Mouse (Mus musculus) lung, adult 2 months (tissue): ENCODE measurements around the gene Gm29666. TPM values are rescaled to one million over a fixed set of nuclear protein-coding genes. Genes with fewer than 3 reads are reported as not detected.

Experiments
- DNase-seq: peaks from one replicate; pipeline ENCODE4 v3.0.0; 2022
- H3K4me1 ChIP-seq: fragments of 200-500 bp; 2 replicates; pipeline ENCODE4 v1.6.1; 2011; ENCODE audit warnings: low read length; ENCODE audit not compliant: control insufficient read depth, insufficient read depth
- H3K4me3 ChIP-seq: fragments of 200-500 bp; replicated peaks from 2 replicates; pipeline ENCODE3; 2011; ENCODE audit warnings: low read depth, mild to moderate bottlenecking, control low read depth, low read length; ENCODE audit errors: extremely low read depth
- CTCF ChIP-seq: fragments of 200-500 bp; IDR thresholded peaks from 2 replicates; pipeline ENCODE4 v1.5.1; 2011; ENCODE audit warnings: mild to moderate bottlenecking, low read length, control low read depth; ENCODE audit not compliant: insufficient read depth
- POLR2A ChIP-seq: fragments of 200-500 bp; IDR thresholded peaks from 2 replicates; pipeline ENCODE4 v1.6.1; 2011; ENCODE audit warnings: low read depth, mild to moderate bottlenecking, control low read depth, low read length, borderline replicate concordance; ENCODE audit errors: extremely low read depth
- WGBS: fragments of 180-500 bp; shearing (Covaris S2); methylation state at CpG from one replicate; pipeline ENCODE4 v1.1.7; 2018; 5-methylcytosine and 5-hydroxymethylcytosine counted together
- polyA plus RNA-seq: library from polyadenylated mRNA; depleted of rRNA; stranded (reverse); fragments of >200 nt; gene quantifications from 2 replicates; pipeline ENCODE4 v1.2.3, GENCODE M21; 2012; rRNA removed

The Gm29666 gene
- polyA plus RNA-seq, 1 experiment, result 0.20 TPM

DNA sequence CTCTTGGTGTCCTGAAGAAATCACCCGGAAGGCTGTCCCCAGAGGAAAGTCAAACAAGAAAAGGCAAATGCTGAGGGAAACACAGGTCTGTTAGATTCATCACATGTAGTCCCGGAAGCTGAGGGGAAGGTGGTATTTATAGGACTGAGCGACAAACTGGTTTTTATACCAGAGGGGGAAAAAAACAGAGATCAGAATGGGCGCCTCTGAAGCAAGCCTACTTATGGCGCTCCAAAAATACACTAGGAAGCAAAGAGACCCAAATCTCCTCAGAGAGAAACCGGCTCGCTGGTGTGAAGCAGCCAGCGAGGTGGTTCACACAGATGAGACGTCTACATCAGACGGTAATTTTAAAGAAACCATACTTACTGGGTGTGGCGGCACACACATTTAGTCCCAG is 46.8 kb downstream of the Gm29666 start:
- DNase-seq, result no peak
- 76% methylated on average over 11 of the region's 11 CpGs for WGBS
- no peaks in the 10 kb centered on the region for H3K4me1 ChIP-seq
- no peak overlapping the region for H3K4me3 ChIP-seq
- TF ChIP-seq CTCF (no peak), POLR2A (no peak)

- no peak for DNase-seq
- TF ChIP-seq CTCF, result no peak
- TF ChIP-seq POLR2A, result no peak
- WGBS, result 77% methylated on average over 3 of the region's 3 CpGs
- Histone ChIP-seq H3K4me3 (no peak overlapping the region), H3K4me1 (no peaks in the 10 kb centered on the region)
These were observed 48.0 kb downstream of the Gm29666 start for GRCm38 (mm10) chr15:84871802-84872201.

DNA sequence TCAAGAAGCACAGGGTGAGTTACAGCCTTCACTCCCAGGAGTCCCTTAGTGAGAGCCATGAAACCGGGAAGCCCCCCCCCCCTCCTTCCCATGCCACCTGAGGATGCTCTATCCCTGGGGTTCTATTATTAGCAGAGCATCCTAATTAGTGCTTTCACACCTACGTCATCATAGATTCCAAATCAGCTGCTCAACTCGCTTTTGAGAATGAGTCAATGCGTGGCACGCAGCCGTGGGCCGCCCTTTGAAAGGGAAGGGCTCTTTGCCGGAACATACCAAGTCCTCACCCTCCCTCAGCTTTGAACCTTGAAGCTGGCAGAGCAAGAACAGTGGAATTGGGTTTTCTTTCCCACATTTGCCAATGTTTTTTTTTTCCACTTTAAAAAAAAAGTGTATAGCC is 57.9 kb downstream of the Gm29666 start:
- no peak overlapping the region for H3K4me3 ChIP-seq
- no peaks in the 10 kb centered on the region for H3K4me1 ChIP-seq
- DNase-seq, result no peak
- WGBS, result 86% methylated on average over 8 of the region's 8 CpGs
- TF ChIP-seq POLR2A (no peak), CTCF (no peak)

Other genes starting within 250 kb of the Gm29666 start
- gene Arhgap8, start 200.0 kb downstream of the Gm29666 start, polyA plus RNA-seq, result 20.3 and 22.1 TPM in 2 replicates
- 2.2 and 2.6 TPM in 2 replicates for gene Phf21b, start 64.0 kb downstream of the Gm29666 start, polyA plus RNA-seq
- 5.6 and 6.8 TPM in 2 replicates for gene Nup50, start 3.4 kb upstream of the Gm29666 start, polyA plus RNA-seq
- gene 5031439G07Rik, start 68.5 kb upstream of the Gm29666 start, polyA plus RNA-seq, result 17.1 and 23.2 TPM in 2 replicates
- gene Upk3a, start 97.1 kb upstream of the Gm29666 start, polyA plus RNA-seq, result 2.0 and 3.0 TPM in 2 replicates
- gene Fam118a, start 108.9 kb upstream of the Gm29666 start, polyA plus RNA-seq, result 6.7 and 7.0 TPM in 2 replicates
- gene Smc1b, start 211.9 kb upstream of the Gm29666 start, polyA plus RNA-seq, result not detected in 2 replicates
- gene Ribc2, start 212.0 kb upstream of the Gm29666 start, polyA plus RNA-seq, result 0.37 and 0.43 TPM in 2 replicates